Mouse (Mus musculus) CD4-positive, CD25-positive, alpha-beta regulatory T cell, adult 4 months (primary cell): ENCODE data around the gene Ewsr1. TPM values are rescaled to one million over a fixed set of nuclear protein-coding genes. Genes with fewer than 3 reads are reported as not detected.
"Not testable (repeated sequence)": the region's sequence is repeated elsewhere in the genome, so short reads cannot be mapped to it uniquely, and the experiment has no call there.

ENCODE experiments used
- ATAC-seq: one replicate; pipeline ENCODE4 v1.8.0; 2017
- polyA plus RNA-seq, 2 experiments: library from polyadenylated mRNA; unstranded; fragments of 100-300 nt; shearing (Covaris generic); gene quantifications; one replicate each; pipeline ENCODE4 v1.2.1; 2017

Gene Ewsr1
- polyA plus RNA-seq, 2 experiments from 2014 or later, result 160 to 163 TPM

GRCm38 (mm10) chr11:5096480-5097020 is 2.5 kb downstream of the Ewsr1 start:
- no peak for ATAC-seq

GRCm38 (mm10) chr11:5095877-5096276 is 3.2 kb downstream of the Ewsr1 start:
- no peak for ATAC-seq

DNA sequence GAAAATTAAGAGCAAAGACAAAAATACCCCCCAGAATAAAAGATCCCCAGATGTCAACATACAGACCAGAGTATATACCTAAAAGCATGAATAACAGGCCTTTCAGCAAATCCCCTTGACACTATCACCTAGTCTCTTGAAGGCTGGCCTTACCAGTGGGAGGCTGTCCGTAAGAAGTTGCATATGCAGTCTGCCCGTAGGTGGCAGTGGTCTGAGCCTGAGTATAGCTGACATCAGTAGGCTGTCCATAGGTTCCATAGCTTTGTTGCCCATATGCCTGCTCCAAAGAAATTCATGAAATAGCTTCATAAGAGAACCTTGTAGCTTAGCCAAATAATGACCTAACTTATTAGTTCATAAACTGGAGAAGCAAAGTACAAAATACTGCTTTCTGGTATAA is 7.4 kb downstream of the Ewsr1 start:
- no peak for ATAC-seq

GRCm38 (mm10) chr11:5089147-5089546 is 9.9 kb downstream of the Ewsr1 start:
- no peak for ATAC-seq

DNA sequence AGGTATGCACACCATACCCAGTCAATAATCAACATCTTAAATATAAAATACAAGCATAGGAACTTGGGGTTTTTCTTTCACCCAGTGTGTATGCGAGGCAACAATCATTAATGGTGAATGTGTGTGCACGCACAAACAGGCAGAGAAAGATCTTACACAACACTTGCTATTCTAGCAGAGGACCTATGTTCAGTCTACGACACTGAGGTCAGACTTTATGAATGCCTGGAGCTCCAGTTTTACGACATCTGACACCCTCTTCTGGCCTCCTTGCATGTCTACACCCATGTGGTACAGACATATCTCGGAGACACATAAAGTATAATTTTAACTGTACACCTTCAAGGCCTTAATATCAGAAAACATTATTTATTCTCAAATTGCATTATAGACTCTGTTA is 22.2 kb downstream of the Ewsr1 start:
- not testable (repeated sequence) for ATAC-seq

DNA sequence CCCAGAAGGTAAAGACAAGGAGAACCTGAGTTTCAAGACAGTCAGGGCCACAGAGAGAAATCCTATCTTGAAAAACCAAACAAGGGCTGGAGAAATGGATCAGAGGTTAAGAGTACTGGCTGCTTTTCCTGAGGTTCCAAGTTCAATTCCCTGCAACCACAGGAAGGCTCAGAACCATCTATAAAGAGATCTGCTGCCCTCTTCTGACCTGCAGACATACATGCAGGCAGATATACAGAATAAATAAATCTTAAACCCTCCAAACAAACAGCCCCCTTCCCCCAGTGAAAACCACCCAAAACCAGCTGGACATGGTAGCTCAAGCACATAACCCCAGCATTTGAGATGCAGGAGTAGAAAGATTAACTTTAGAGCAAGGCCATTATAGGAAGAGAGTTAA is 23.3 kb downstream of the Ewsr1 start:
- no peak for ATAC-seq

GRCm38 (mm10) chr11:5074882-5075281 is 24.2 kb downstream of the Ewsr1 start:
- no peak for ATAC-seq

DNA sequence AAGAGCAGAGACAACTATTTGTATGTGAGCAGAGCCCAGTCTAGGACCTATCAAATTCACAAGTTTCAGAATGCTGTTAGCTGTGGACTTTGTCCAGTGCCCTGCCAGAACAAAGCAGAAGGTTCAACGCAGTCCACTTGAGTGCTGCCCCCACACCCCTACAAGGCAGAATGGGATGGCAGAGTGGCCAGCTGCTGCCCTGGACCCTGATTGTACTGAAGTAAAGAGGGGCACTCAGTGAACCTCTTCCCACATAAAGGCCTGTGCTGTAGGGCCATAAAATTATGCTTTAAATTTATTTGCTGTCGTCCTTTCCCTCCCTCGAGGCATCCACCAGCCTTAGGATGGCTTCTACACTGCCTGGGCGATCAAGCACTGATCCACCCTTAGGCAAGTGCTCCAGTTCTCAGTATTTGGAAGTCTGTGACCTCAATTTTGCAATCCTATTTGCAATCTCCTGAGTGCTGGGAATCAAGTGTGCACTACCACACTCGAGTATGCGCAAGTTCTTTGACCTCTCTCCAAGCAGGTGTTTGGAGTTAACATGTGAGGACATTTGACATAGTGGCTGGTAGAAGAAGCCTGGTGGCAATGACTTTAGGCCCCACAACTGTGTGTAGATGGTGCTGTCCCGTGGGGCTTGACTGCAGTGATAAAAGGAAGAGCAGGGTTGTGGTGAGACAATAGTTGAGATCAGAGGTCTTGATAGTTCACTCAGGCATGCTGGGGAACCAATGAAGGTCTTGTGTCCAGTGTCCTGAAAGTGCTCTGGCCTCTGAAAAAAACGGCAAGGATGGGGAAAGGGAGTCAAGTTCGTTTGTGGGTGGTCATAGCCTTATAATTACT is 30.7 kb downstream of the Ewsr1 start:
- ATAC-seq, result no peak

DNA sequence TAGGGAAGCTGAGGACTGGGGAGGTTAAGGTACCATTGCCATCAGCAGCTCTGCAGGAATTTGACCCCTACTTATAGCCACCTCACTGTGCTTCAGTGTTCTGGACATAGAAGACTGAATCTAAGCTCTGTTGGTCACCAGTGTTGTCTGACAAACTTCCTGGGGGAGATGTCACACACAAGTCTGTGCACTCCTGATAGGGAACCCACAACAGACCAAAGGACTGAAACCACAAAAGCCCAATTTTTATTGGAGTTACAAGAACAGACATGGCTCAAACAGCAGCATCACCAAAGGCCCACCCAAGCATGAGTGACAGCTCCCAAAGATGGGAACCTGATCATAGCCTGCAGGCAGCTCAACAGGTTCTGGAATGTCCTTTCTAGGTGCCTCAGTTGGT is 32.0 kb downstream of the Ewsr1 start:
- ATAC-seq, result no peak

DNA sequence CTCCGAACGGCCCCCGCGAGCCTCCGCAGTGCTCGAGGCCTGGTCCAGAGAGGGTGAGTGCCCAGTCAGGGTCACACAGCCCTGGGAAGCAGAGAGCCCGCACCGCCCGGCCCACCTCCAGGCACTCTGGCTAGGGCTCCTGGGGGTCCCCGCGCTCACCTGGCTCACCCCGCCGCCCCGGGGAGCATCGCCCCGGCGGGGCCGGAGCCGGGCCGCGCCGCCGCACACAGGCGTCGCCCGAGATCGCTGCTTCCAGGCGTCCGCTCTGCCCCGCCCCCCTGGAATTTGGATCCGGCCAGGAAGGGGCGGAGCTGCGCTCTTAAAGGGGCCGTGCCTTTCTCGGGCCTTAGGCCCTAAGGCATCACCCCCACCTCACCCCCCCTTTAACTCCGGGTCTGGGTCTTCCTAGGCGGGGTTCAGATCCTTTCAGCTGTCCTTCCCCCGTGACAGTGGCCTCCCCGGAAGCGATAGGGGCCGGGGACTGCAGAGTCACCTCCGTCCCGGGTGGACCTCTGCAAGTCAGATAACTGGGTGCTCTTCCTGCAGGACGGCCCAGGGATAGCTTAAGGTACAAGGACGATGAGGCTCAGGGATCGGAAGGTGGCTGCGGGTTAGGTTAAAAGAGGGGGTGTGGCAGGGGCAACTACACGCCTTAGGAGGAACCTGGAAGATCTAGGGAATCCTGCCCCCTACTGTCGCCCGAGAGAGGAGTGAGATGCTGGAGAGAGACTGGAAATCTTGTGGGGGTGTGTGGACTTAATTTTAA is 33.8 kb downstream of the Ewsr1 start, which contains the start of gene Gas2l1:
Gene Gas2l1 (minus strand): TSS at position 272 of the 766 bp plus-strand sequence.
- ATAC-seq, result peak; percentile 38

DNA sequence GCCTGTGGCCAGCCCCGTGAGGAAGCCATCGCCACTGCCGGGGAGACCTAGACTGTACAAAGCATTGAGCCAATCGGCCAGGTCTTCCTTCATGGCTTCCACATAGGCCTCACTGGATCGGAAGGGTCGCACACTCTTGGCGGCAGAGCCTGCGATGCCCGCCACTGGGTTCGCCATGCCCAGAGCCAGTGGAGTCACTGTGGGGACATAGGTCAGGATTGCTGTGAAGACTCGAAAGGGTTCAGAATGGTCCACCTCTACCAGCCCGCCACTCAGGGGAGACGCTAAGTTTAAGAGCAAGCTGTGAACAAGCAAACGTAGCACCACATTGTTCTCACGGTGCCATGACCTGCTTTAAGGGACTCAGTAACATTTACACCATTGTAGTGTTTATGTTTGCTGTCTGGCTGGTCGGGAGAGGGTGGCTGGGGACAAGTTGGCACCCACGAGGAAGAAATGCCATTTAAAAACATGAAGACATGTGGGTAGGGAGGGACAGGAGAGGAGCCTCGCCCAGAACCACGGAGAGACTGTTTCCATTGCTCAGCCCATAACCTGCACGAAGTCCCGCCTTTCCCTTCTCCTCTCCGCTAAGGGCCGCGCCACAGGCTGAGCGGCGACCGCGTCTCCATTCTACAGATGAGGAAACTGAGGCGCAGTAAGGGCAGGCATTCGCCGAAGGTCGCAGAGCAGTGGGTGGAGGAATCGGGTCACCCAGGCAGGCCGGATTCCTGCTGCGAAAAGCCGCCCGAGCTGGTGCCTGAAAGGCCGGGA is 34.6 kb downstream of the Ewsr1 start:
- ATAC-seq, result no peak

DNA sequence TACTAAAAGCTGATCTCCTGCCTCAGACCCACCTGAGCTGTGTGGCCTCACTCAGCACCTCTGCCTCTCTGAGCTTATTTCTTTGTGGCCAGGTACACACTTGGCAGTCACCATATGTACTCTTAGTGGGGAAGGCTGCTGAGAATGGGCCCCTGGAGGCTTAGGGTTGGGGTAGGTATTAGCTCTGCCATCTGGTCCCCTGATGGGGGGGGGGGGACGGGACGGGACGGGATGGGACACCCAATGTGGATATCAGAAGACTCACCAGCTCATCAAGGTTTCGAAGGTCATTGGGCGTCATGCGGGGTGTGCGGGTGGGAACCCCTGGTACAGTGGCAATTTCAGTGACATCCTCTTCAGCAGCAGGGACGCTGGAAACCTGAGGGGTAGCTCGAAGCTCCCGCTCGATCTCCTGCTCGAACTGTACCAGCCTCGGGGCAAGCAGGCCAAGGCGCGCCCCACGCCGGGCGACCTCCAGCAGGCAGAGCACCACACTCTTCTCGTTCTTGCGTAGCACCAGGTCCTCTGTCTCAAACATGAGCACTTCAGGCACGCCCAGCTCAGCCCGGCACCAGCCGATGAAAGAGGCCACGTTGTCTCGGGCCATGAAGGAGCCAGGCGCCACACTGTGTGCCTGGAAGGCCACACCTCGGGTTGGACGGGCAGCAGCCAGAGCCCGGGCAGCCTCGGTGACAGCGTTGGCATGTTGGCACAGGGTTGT is 35.3 kb downstream of the Ewsr1 start:
- ATAC-seq, result no peak

DNA sequence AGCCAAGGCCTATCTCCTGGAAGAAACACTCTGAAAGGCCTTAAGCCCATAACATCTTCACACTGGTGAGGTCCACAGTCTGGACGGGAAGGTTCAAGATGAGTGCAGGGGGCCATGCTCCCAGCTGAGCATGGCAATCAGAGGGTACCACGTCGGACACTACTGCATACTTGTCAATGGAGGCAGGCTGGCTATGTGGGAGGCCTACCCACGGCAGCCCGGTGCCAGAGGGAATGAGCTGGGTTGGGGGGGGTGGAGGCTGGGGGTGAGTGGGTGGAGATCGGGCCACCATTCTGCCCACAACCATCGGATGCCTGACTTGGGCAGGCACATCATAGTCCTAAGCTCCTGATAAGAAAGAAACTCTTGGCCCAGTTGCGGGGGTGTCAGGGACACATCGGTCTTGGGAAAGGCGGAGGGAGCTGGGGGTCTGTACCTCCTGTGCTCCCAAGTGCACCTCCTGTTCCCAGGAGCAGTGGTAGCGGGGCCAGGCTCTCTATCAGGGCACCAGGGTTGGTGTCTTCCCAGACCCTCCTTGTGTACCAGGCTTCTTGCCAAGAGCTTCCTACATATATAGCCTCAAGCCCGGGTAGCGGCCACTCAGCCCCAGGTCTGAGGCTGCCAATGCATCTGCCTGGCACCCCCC is 36.1 kb downstream of the Ewsr1 start:
- no peak for ATAC-seq

DNA sequence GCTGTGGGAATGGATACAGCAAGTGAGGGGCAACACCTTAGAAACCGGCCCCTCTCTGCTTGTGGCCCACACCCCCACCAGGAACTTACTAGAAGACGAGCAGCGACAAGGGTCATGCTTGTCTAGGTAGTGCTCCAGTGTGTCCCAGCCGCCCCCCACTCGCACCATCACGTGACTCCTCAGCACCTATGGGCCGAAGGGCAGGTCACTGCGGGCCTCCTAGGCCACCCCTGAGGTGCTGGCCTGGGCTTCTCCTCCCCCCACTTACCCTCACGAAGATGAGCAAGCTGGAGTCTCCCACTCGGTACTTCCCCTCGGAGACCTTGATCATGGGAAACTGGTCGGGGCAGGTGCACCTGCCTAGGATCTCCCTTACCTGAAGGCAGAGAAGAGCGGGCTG is 36.7 kb downstream of the Ewsr1 start:
- no peak for ATAC-seq

GRCm38 (mm10) chr11:5061413-5062139 is 37.5 kb downstream of the Ewsr1 start:
- ATAC-seq, result peak; percentile 72

DNA sequence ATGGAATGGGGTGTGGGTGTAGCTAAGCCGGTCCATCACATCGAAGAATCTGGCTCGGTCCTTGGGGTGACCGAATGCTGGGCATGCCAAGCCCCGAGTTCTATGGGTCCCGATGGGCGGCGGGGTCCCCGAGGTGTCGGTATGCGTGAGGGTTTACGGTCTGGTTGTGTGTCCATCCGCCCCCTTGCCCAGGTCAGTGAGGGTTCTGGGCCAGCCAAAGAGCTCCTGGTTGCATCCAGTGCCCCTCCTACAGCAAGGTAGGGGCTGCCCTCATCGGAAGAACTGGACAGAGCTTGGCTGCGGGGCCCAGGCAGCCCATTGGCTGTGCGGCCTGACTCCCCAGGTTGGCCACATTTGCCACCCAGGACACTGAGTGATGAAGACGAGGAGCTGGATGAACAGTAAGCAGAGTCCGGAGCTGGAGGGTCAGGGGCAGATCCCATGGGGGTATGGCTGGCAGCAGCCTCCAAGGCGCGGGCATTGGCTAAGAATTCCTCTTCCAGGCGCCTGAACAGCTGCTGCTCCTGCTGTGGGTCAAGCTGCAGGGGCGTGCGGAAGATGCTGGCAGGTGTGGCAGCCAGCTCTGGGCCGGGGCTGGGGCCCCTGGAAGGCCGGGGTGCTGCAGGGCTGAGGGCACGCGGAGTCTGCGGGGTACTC is 38.2 kb downstream of the Ewsr1 start:
- ATAC-seq, result no peak

GRCm38 (mm10) chr11:5059704-5060156 is 39.3 kb downstream of the Ewsr1 start:
- no peak for ATAC-seq

DNA sequence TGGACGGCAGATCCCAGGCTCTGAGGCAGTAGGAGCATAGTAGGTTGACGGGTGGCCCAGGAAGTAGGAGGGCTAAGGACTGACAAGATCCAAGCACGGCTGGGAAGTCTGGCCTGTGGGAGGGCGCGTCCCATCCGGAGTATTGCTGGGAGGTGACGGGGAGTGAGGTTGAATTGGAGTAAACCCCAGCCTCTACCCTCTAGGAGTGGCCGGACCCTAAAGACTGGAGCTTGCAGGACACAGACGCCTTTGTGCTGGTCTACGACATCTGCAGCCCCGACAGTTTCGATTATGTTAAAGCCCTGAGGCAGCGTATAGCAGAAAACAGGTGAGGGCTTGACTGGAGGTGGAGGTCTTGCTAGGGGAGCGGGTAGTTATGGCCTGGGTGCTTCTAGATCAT is 39.8 kb downstream of the Ewsr1 start:
- no peak for ATAC-seq

DNA sequence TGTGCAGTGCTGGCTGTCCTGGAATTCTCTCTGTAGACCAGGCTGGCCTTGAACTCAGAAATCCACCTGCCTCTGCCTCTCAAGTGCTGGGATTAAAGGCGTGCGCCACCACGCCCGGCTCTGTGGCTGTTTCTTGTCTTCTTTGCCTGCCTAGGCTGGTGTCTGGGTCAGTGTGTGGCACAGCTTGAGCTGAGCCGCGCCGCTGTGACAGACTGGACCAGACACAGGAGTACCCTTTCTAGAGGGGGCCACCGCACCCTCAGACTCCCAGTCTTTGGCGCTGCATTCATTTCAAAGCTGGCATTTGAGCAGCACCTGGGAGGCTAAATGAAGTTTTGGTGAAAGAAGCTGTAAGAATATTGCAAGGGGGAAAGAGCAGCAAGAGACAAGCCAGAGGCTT is 40.3 kb downstream of the Ewsr1 start:
- ATAC-seq, result no peak
